8 mouse cellular contexts compared by ENCODE assay signal in genomic region chr17:35813653-35814052, GRCm38 (mm10). TPM values are rescaled to one million over a fixed set of nuclear protein-coding genes. Genes with fewer than 3 reads are reported as not detected.
DNase-seq lines count a peak whose midpoint lies in the region; ATAC-seq and TF ChIP-seq lines count a peak whose summit lies in the region.
"Had no signal": no experiment of that assay in that cellular context is flagged by ENCODE, and none has a peak within 500 bp of the region (broad histone marks: within the 10 kb centered on the region; RNA-seq: fewer than 3 reads in every experiment).

No protein-coding gene starts in this region.

- 0 out of 4 replicates have a peak, but pooled peaks of 1 of the 2 experiments have one; percentile 20 for TF ChIP-seq POLR2A in MEL (IDR thresholded peaks at IDR 0.05; ENCODE audit: control insufficient read depth in 1 of 2, insufficient read depth in 1 of 2, low read depth in 1 of 2, low read length in 2 of 2, poor library complexity in 1 of 2)

- peaks cover 0 to 20% of the 10 kb centered on the region in 2 experiments; a peak in 2 of 4 replicates for H3K36me3 ChIP-seq in MEL (ENCODE audit: control insufficient read depth in 1 of 2, insufficient read depth in 2 of 2, low read length in 2 of 2)
- H3K36me3 ChIP-seq in embryonic facial prominence, embryonic 15.5 days: no peaks in the 10 kb centered on the region
- H3K36me3 ChIP-seq: forebrain, embryonic 12.5 days had no signal

- peak overlapping the region; percentile 70 for H3K27ac ChIP-seq in left cerebral cortex, adult 2 months
- peak overlapping the region; percentile 73 for H3K27ac ChIP-seq in MEL (ENCODE audit: control insufficient read depth, low read depth, low read length)
- peak overlapping the region; percentile 93 for H3K27ac ChIP-seq in embryonic facial prominence, embryonic 15.5 days (replicated peaks)

- no peaks in the 10 kb centered on the region for H3K79me2 ChIP-seq in MEL (ENCODE audit: control insufficient read depth, insufficient read depth, low read length, poor library complexity)

- no peaks in the 10 kb centered on the region for H3K9me3 ChIP-seq in MEL (replicated peaks; ENCODE audit: insufficient read depth, low read length)
- no peaks in the 10 kb centered on the region for H3K9me3 ChIP-seq in embryonic facial prominence, embryonic 15.5 days (replicated peaks)
- H3K9me3 ChIP-seq: forebrain, embryonic 12.5 days had no signal

- intact Hi-C loops in left cerebral cortex, adult 2 months (cut with DNase I): no loop called here

- no peaks in the 10 kb centered on the region for H3K27me3 ChIP-seq in MEL (ENCODE audit: control insufficient read depth in 1 of 2, insufficient read depth in 2 of 2, low read length in 2 of 2)
- H3K27me3 ChIP-seq in embryonic facial prominence, embryonic 15.5 days: no peaks in the 10 kb centered on the region
- H3K27me3 ChIP-seq: forebrain, embryonic 12.5 days had no signal

- TF ChIP-seq EP300 in MEL (IDR thresholded peaks at IDR 0.05; ENCODE audit: low read depth in 1 of 2, low read length in 2 of 2): no peak

- 56% methylated on average over 7 of the region's 7 CpGs for WGBS in embryonic facial prominence, embryonic 15.5 days

- TF ChIP-seq CTCF in left cerebral cortex, adult 2 months (IDR thresholded peaks at IDR 0.05): no peak
- TF ChIP-seq CTCF in MEL (IDR thresholded peaks at IDR 0.05 in 2 of 3, conservative IDR thresholded peaks at IDR 0.05 in 1 of 3; ENCODE audit: control insufficient read depth in 1 of 3, insufficient read depth in 1 of 3, low read depth in 2 of 3, low read length in 3 of 3, poor library complexity in 1 of 3, severe bottlenecking in 1 of 3): no peak

- DNase-seq in left cerebral cortex, adult 2 months (ENCODE audit: extremely low spot score in 1 of 2, low spot score in 2 of 2): no peak
- no peak for DNase-seq in left cerebral cortex, adult 8-10 months (ENCODE audit: low spot score in 2 of 2)
- DNase-seq in MEL (ENCODE audit: low read depth, low spot score): peak; percentile 67
- DNase-seq in right cerebral cortex, postnatal 25 days: no peak
- no peak for DNase-seq in spleen, adult 12 weeks (ENCODE audit: low spot score)

- peaks cover 7 to 30% of the 10 kb centered on the region in 2 experiments for H3K4me1 ChIP-seq in MEL (ENCODE audit: control insufficient read depth in 1 of 2, insufficient read depth in 2 of 2, low read length in 2 of 2)
- H3K4me1 ChIP-seq in embryonic facial prominence, embryonic 15.5 days: peaks cover 66% of the 10 kb centered on the region

- ATAC-seq in embryonic facial prominence, embryonic 15.5 days (ENCODE audit: insufficient number of reproducible peaks, low FRiP score, low TSS enrichment, low read depth): peak; percentile 13; the same call in 1 of the 2 replicates
- 0 out of 2 replicates have a peak, but pooled peaks have one; percentile 24 for ATAC-seq in megakaryocyte-erythroid progenitor cell, adult 5-6 weeks (replicated peaks; ENCODE audit: low FRiP score, low TSS enrichment, poor library complexity, severe bottlenecking)

- no peak for TF ChIP-seq RAD21 in MEL (IDR thresholded peaks at IDR 0.05; ENCODE audit: low read depth, low read length)

- peak overlapping the region; percentile 63 for H3K9ac ChIP-seq in MEL (ENCODE audit: control insufficient read depth, low read depth, low read length, poor library complexity, severe bottlenecking)
- no peak overlapping the region for H3K9ac ChIP-seq in embryonic facial prominence, embryonic 15.5 days
- H3K9ac ChIP-seq: forebrain, embryonic 12.5 days had no signal

- H3K4me2 ChIP-seq in embryonic facial prominence, embryonic 15.5 days (replicated peaks): peak overlapping the region; percentile 15; the same call in 1 of the 2 replicates
- H3K4me2 ChIP-seq: forebrain, embryonic 12.5 days had no signal

- no peak overlapping the region for H3K4me3 ChIP-seq in left cerebral cortex, adult 2 months
- H3K4me3 ChIP-seq in MEL (ENCODE audit: control insufficient read depth in 1 of 2, insufficient read depth in 1 of 2, low read depth in 2 of 2, low read length in 2 of 2): peak overlapping the region; percentile 17 to 35; a peak in 1 of 4 replicates
- no peak overlapping the region for H3K4me3 ChIP-seq in embryonic facial prominence, embryonic 15.5 days (replicated peaks)
- H3K4me3 ChIP-seq: forebrain, embryonic 12.5 days had no signal

TF ChIP-seq in MEL, 35 proteins besides CTCF, POLR2A, EP300 and RAD21:
- TF ChIP-seq SIN3A (IDR thresholded peaks at IDR 0.05; ENCODE audit: low read length) (0 out of 2 replicates have a peak, but pooled peaks have one; percentile 3), ETS1 (IDR thresholded peaks at IDR 0.05; ENCODE audit: low read depth, low read length) (no peak), SMC3 (IDR thresholded peaks at IDR 0.05; ENCODE audit: low read depth, low read length) (no peak), GABPA (IDR thresholded peaks at IDR 0.05; ENCODE audit: low read depth, low read length) (no peak), TCF12 (IDR thresholded peaks at IDR 0.05; ENCODE audit: low read depth, low read length) (no peak)

RNA-seq across cellular contexts. Expression of gene Ier3, which starts 7.8 kb away (rescaled TPM):
- 10 to 100 TPM; 14.7 to 17.5 TPM for total RNA-seq in left cerebral cortex, adult 2 months (2021)
- 10 to 100 TPM; 11.1 to 17.3 (median 15.2) TPM for total RNA-seq in left cerebral cortex, adult 8-10 months (2022)
- 5.5 and 8.4 TPM in 2 replicates for total RNA-seq in MEL (2012; rRNA removed)
- 10 to 100 TPM in 1 of 2 experiments, not detected in 1; 12.2 TPM for polyA plus RNA-seq in MEL (2012; ENCODE audit: insufficient read depth in 1 of 2, insufficient read length in 2 of 2, low read depth in 1 of 2, low replicate concordance in 2 of 2, missing spikeins in 1 of 2)
- 28.7 and 30.2 TPM in 2 replicates for polyA plus RNA-seq in embryonic facial prominence, embryonic 15.5 days (2015; fragmentation: Nextera tagmentation; extraction: Ambion mirVana)
- 9.4 and 18.1 TPM in 2 replicates for total RNA-seq in megakaryocyte-erythroid progenitor cell, adult 5-6 weeks (2014; fragmentation: Nextera tagmentation)
- 16.1 and 18.2 TPM in 2 replicates for total RNA-seq in megakaryocyte-erythroid progenitor cell, adult 5-6 weeks (2017)

RNA-seq across cellular contexts. Expression of gene Flot1, which starts 9.4 kb away (rescaled TPM):
- total RNA-seq in left cerebral cortex, adult 2 months (2021): 100 to 1,000 TPM; 137 to 144 TPM
- 100 to 1,000 TPM; 118 to 151 (median 137) TPM for total RNA-seq in left cerebral cortex, adult 8-10 months (2022)
- 38.1 and 39.5 TPM in 2 replicates for total RNA-seq in MEL (2012; rRNA removed)
- 10 to 100 TPM in 1 of 2 experiments, not detected in 1; 64.1 TPM for polyA plus RNA-seq in MEL (2012; ENCODE audit: insufficient read depth in 1 of 2, insufficient read length in 2 of 2, low read depth in 1 of 2, low replicate concordance in 2 of 2, missing spikeins in 1 of 2)
- 64.4 and 72.6 TPM in 2 replicates for polyA plus RNA-seq in embryonic facial prominence, embryonic 15.5 days (2015; fragmentation: Nextera tagmentation; extraction: Ambion mirVana)
- total RNA-seq in megakaryocyte-erythroid progenitor cell, adult 5-6 weeks (2014; fragmentation: Nextera tagmentation): 68.3 and 99.7 TPM in 2 replicates
- total RNA-seq in megakaryocyte-erythroid progenitor cell, adult 5-6 weeks (2017): 73.0 and 82.4 TPM in 2 replicates

RNA-seq across cellular contexts. Expression of gene Tubb5, which starts 24.5 kb away (rescaled TPM):
- total RNA-seq in left cerebral cortex, adult 2 months (2021): 100 to 1,000 TPM; 417 to 433 TPM
- total RNA-seq in left cerebral cortex, adult 8-10 months (2022): 100 to 1,000 TPM; 430 to 459 (median 451) TPM
- total RNA-seq in MEL (2012; rRNA removed): 1,137 and 1,211 TPM in 2 replicates
- 1,000 to 10,000 TPM; 1,040 to 1,575 TPM for polyA plus RNA-seq in MEL (2012; ENCODE audit: insufficient read depth in 1 of 2, insufficient read length in 2 of 2, low read depth in 1 of 2, low replicate concordance in 2 of 2, missing spikeins in 1 of 2)
- polyA plus RNA-seq in embryonic facial prominence, embryonic 15.5 days (2015; fragmentation: Nextera tagmentation; extraction: Ambion mirVana): 823 TPM in 2 replicates
- 823 and 947 TPM in 2 replicates for total RNA-seq in megakaryocyte-erythroid progenitor cell, adult 5-6 weeks (2014; fragmentation: Nextera tagmentation)
- 678 and 844 TPM in 2 replicates for total RNA-seq in megakaryocyte-erythroid progenitor cell, adult 5-6 weeks (2017)

RNA-seq across cellular contexts. Expression of gene Mdc1, which starts 27.7 kb away (rescaled TPM):
- total RNA-seq in left cerebral cortex, adult 2 months (2021): 10 to 100 TPM; 14.6 to 17.8 TPM
- 10 to 100 TPM; 13.8 to 21.2 (median 18.2) TPM for total RNA-seq in left cerebral cortex, adult 8-10 months (2022)
- total RNA-seq in MEL (2012; rRNA removed): 15.0 and 17.2 TPM in 2 replicates
- polyA plus RNA-seq in MEL (2012; ENCODE audit: insufficient read depth in 1 of 2, insufficient read length in 2 of 2, low read depth in 1 of 2, low replicate concordance in 2 of 2, missing spikeins in 1 of 2): 10 to 100 TPM; 46.6 to 77.9 TPM
- polyA plus RNA-seq in embryonic facial prominence, embryonic 15.5 days (2015; fragmentation: Nextera tagmentation; extraction: Ambion mirVana): 12.0 and 16.1 TPM in 2 replicates
- 71.8 and 74.8 TPM in 2 replicates for total RNA-seq in megakaryocyte-erythroid progenitor cell, adult 5-6 weeks (2014; fragmentation: Nextera tagmentation)
- total RNA-seq in megakaryocyte-erythroid progenitor cell, adult 5-6 weeks (2017): 18.4 and 19.8 TPM in 2 replicates

RNA-seq across cellular contexts. Expression of gene Nrm, which starts 47.5 kb away (rescaled TPM):
- 1 to 10 TPM; 2.1 to 4.1 TPM for total RNA-seq in left cerebral cortex, adult 2 months (2021)
- 1 to 10 TPM; 2.6 to 3.4 (median 3.0) TPM for total RNA-seq in left cerebral cortex, adult 8-10 months (2022)
- total RNA-seq in MEL (2012; rRNA removed): 11.1 and 13.7 TPM in 2 replicates
- 10 to 100 TPM in 1 of 2 experiments, not detected in 1; 49.9 TPM for polyA plus RNA-seq in MEL (2012; ENCODE audit: insufficient read depth in 1 of 2, insufficient read length in 2 of 2, low read depth in 1 of 2, low replicate concordance in 2 of 2, missing spikeins in 1 of 2)
- polyA plus RNA-seq in embryonic facial prominence, embryonic 15.5 days (2015; fragmentation: Nextera tagmentation; extraction: Ambion mirVana): 53.2 and 55.2 TPM in 2 replicates
- 27.0 and 32.4 TPM in 2 replicates for total RNA-seq in megakaryocyte-erythroid progenitor cell, adult 5-6 weeks (2014; fragmentation: Nextera tagmentation)
- total RNA-seq in megakaryocyte-erythroid progenitor cell, adult 5-6 weeks (2017): 15.0 and 26.4 TPM in 2 replicates

Comparison
In these comparisons a context has a peak if more than half of its experiments do, and no peak if none do; other contexts are left out.
1. H3K4me3 ChIP-seq: peak in MEL (2 of 2); none in left cerebral cortex, adult 2 months (single experiment) and embryonic facial prominence, embryonic 15.5 days (single experiment).
2. Peak in every context shown above with its lines, with median percentiles within 50 percentile points of each other: H3K27ac ChIP-seq.